Mouse (Mus musculus) ES-Bruce4 (cell line): ENCODE data around the gene Ddx46. TPM values are rescaled to one million over a fixed set of nuclear protein-coding genes. Genes with fewer than 3 reads are reported as not detected.
A peak's percentile ranks its signal among the peaks of the same experiment; 100 is the strongest.

Source experiments
- H3K27ac ChIP-seq: 2 replicates; pipeline ENCODE4 v1.5.1; 2012; ENCODE audit warnings: low read length, inconsistent platforms; ENCODE audit not compliant: insufficient read depth
- H3K27me3 ChIP-seq: 2 replicates; pipeline ENCODE4 v1.6.1; 2012; ENCODE audit warnings: mild to moderate bottlenecking, low read length, inconsistent platforms; ENCODE audit not compliant: control insufficient read depth, poor library complexity, insufficient read depth, severe bottlenecking
- H3K36me3 ChIP-seq: 2 replicates; pipeline ENCODE4 v1.6.1; 2012; ENCODE audit warnings: inconsistent platforms, mild to moderate bottlenecking, low read length, moderate library complexity; ENCODE audit not compliant: control insufficient read depth, poor library complexity, insufficient read depth, severe bottlenecking
- H3K4me1 ChIP-seq: one replicate; pipeline ENCODE4 v1.8.1; 2011; ENCODE audit warnings: low read length; ENCODE audit not compliant: control insufficient read depth, insufficient read depth
- H3K4me3 ChIP-seq: 2 replicates; pipeline ENCODE4 v1.5.1; 2011; ENCODE audit warnings: low read depth, mild to moderate bottlenecking, low read length
- H3K9ac ChIP-seq: 2 replicates; pipeline ENCODE4 v1.6.1; 2012; ENCODE audit warnings: low read depth, mild to moderate bottlenecking, inconsistent platforms; ENCODE audit not compliant: poor library complexity, severe bottlenecking
- H3K9me3 ChIP-seq: replicated peaks from 2 replicates; pipeline ENCODE4 v1.6.1; 2012; ENCODE audit warnings: mild to moderate bottlenecking, low read length, inconsistent platforms; ENCODE audit not compliant: control insufficient read depth, poor library complexity, insufficient read depth, severe bottlenecking
- CTCF ChIP-seq: IDR thresholded peaks from one replicate; pipeline ENCODE4 v1.8.1; 2011; ENCODE audit warnings: low read depth, low read length
- EP300 ChIP-seq: IDR thresholded peaks from 2 replicates; pipeline ENCODE4 v1.6.1; 2011; ENCODE audit warnings: low read depth, low read length; ENCODE audit not compliant: insufficient read depth
- POLR2A ChIP-seq: IDR thresholded peaks from one replicate; pipeline ENCODE4 v1.8.1; 2011; ENCODE audit warnings: low read length; ENCODE audit not compliant: insufficient read depth
- polyA plus RNA-seq: library from polyadenylated mRNA; stranded (reverse); fragments of >200 nt; gene quantifications from 2 replicates; pipeline ENCODE4 v1.2.4, GENCODE M21; 2011; ENCODE audit warnings: low read depth; ENCODE audit not compliant: missing spikeins, insufficient read depth, insufficient read length

Gene Ddx46
- polyA plus RNA-seq, 1 experiment: 113 TPM

- H3K27me3 ChIP-seq: no peaks in the 10 kb centered on the region
- TF ChIP-seq POLR2A: no peak
- peak; percentile 69 for TF ChIP-seq CTCF
- no peak overlapping the region for H3K9ac ChIP-seq
- H3K4me3 ChIP-seq: no peak overlapping the region
- no peaks in the 10 kb centered on the region for H3K9me3 ChIP-seq
- peaks cover 54% of the 10 kb centered on the region for H3K36me3 ChIP-seq
- no peak overlapping the region for H3K27ac ChIP-seq
- H3K4me1 ChIP-seq: no peaks in the 10 kb centered on the region
Measured at GRCm38 (mm10) chr13:55668550-55668949, 33.7 kb downstream of the Ddx46 start.

- Histone ChIP-seq H3K36me3 (peaks cover 48% of the 10 kb centered on the region), H3K9ac (no peak overlapping the region), H3K27ac (no peak overlapping the region), H3K4me3 (no peak overlapping the region), H3K27me3 (no peaks in the 10 kb centered on the region), H3K9me3 (no peaks in the 10 kb centered on the region), H3K4me1 (no peaks in the 10 kb centered on the region)
- no peak for TF ChIP-seq CTCF
- no peak for TF ChIP-seq POLR2A
- no peak for TF ChIP-seq EP300
Measured at GRCm38 (mm10) chr13:55672711-55673110, 37.9 kb downstream of the Ddx46 start.

DNA sequence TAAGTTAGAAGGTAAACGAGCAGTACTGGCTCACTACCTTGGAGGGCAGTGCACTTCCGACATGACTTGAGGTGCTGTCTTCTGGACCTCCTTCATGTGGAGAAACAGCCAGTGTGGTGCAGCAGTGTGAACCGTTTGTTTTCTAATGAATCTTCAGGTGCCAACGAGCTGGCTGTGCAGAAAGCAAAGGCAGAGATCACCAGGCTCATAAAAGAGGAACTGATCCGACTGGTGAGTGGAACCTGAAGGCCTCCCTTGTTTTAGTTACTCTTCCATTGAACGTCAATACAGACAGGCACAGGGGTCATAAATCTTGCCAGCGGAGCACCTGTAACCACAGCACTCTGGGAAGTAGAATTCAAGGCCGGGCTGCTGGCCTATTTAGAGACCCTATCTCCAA, 42.5 kb downstream of the Ddx46 start:
- no peak for TF ChIP-seq POLR2A
- TF ChIP-seq EP300: no peak
- TF ChIP-seq CTCF: no peak

GRCm38 (mm10) chr13:55682201-55682600, 47.4 kb downstream of the Ddx46 start:
- Histone ChIP-seq H3K9ac (no peak overlapping the region), H3K36me3 (peaks cover 21% of the 10 kb centered on the region), H3K4me1 (no peaks in the 10 kb centered on the region), H3K27ac (no peak overlapping the region), H3K9me3 (no peaks in the 10 kb centered on the region), H3K27me3 (no peaks in the 10 kb centered on the region), H3K4me3 (no peak overlapping the region)
- TF ChIP-seq POLR2A: no peak
- TF ChIP-seq CTCF: no peak
- no peak for TF ChIP-seq EP300

More for the DNA sequence above, 42.5 kb downstream of the Ddx46 start:
- no peak overlapping the region for H3K4me3 ChIP-seq
- H3K4me1 ChIP-seq: no peaks in the 10 kb centered on the region
- no peak overlapping the region for H3K27ac ChIP-seq
- peaks cover 39% of the 10 kb centered on the region for H3K36me3 ChIP-seq
- no peak overlapping the region for H3K9ac ChIP-seq
- H3K9me3 ChIP-seq: no peaks in the 10 kb centered on the region
- H3K27me3 ChIP-seq: no peaks in the 10 kb centered on the region

DNA sequence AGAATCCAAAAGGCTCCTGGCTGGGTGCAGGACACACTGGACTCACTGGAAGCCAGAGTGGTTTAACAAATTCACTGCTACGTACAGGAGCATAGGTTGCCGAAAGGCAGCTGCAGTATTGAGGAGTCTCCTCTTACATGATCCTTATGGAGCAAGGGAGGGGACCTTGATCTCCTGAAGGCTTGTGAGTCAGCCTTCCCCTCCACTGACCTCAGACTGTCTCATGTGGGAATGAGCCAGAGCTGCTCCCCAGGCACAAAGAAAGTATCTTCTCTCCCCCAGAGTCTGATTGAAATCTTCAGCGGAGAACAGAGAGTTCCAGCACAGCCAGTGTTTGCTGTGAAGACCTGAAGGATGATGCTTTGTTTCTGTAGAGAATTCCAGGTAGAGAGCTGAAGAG, 48.8 kb downstream of the Ddx46 start:
- Histone ChIP-seq H3K9me3 (no peaks in the 10 kb centered on the region), H3K4me1 (no peaks in the 10 kb centered on the region), H3K9ac (no peak overlapping the region), H3K4me3 (no peak overlapping the region), H3K27ac (no peak overlapping the region), H3K27me3 (no peaks in the 10 kb centered on the region), H3K36me3 (peaks cover 10% of the 10 kb centered on the region)
- no peak for TF ChIP-seq POLR2A
- no peak for TF ChIP-seq EP300
- no peak for TF ChIP-seq CTCF

GRCm38 (mm10) chr13:55686107-55686633, 51.3 kb downstream of the Ddx46 start:
- Histone ChIP-seq H3K4me1 (no peaks in the 10 kb centered on the region), H3K9ac (no peak overlapping the region), H3K9me3 (no peaks in the 10 kb centered on the region), H3K27me3 (no peaks in the 10 kb centered on the region), H3K4me3 (no peak overlapping the region), H3K36me3 (peaks cover 4% of the 10 kb centered on the region; the same call in 1 of the 2 replicates), H3K27ac (no peak overlapping the region)
- no peak for TF ChIP-seq POLR2A
- no peak for TF ChIP-seq CTCF
- no peak for TF ChIP-seq EP300
